Mouse (Mus musculus) small intestine, adult 2 months (tissue): ENCODE measurements around the gene C2cd3.

Source experiments
- CTCF ChIP-seq: fragments of 200-500 bp; IDR thresholded peaks from 2 replicates; pipeline ENCODE4 v1.5.1; 2012; ENCODE audit warnings: low read depth, mild to moderate bottlenecking, control low read depth, inconsistent platforms, low read length, moderate library complexity, mixed read lengths; ENCODE audit not compliant: insufficient replicate concordance, insufficient read length; ENCODE audit errors: extremely low read depth
- POLR2A ChIP-seq: fragments of 200-500 bp; IDR thresholded peaks from 2 replicates; pipeline ENCODE4 v1.6.1; 2012; ENCODE audit warnings: low read depth, mild to moderate bottlenecking, control low read depth, inconsistent platforms, low read length, moderate library complexity

GRCm38 (mm10) chr7:100501027-100501843 is 129.2 kb downstream of the C2cd3 start:
- TF ChIP-seq CTCF = no peak
- TF ChIP-seq POLR2A = no peak
